29 mouse cellular contexts compared by ENCODE assay signal in genomic region chr6:60993386-60994108, GRCm38 (mm10).
DNase-seq lines count a peak whose midpoint lies in the region; ATAC-seq and TF ChIP-seq lines count a peak whose summit lies in the region.
"Had no signal": no experiment of that assay in that cellular context is flagged by ENCODE, and none has a peak within 500 bp of the region (broad histone marks: within the 10 kb centered on the region; RNA-seq: fewer than 3 reads in every experiment).

No protein-coding gene starts in this region.

- TF ChIP-seq CTCF in midbrain, postnatal 0 days (IDR thresholded peaks at IDR 0.05), result no peak

- no peak for DNase-seq in heart, adult 8-10 months (ENCODE audit: low spot score)
- DNase-seq in midbrain, postnatal 0 days (ENCODE audit: low spot score), result no peak
- peak; percentile 24 for DNase-seq in WW6 (ENCODE audit: low read depth, low spot score)
- DNase-seq in ovary, postnatal 14 days (ENCODE audit: low spot score), result no peak
- DNase-seq: adrenal gland, adult 2 months; adrenal gland, postnatal 36 days; cerebellum, adult 2 months; cerebellum, postnatal 25 days; gastrocnemius, adult 2 months; gastrocnemius, postnatal 36 days; heart, adult 2 months; lung, postnatal 36 days; right cerebral cortex, postnatal 14 days; thymus, postnatal 4 days had no signal

- H3K27ac ChIP-seq in heart, embryonic 12.5 days (ENCODE audit: poor library complexity, severe bottlenecking), result no peak overlapping the region
- H3K27ac ChIP-seq in midbrain, embryonic 13.5 days, result no peak overlapping the region
- no peak overlapping the region for H3K27ac ChIP-seq in midbrain, postnatal 0 days (ENCODE audit: low read depth, low read length)
- H3K27ac ChIP-seq in hindbrain, embryonic 13.5 days, result no peak overlapping the region
- H3K27ac ChIP-seq: embryonic facial prominence, embryonic 12.5 days; forebrain, embryonic 15.5 days; gastrocnemius, adult 2 months; heart, adult 2 months; heart, embryonic 15.5 days; hindbrain, postnatal 0 days; intestine, embryonic 15.5 days; layer of hippocampus, adult 2 months; limb, embryonic 13.5 days; neural tube, embryonic 13.5 days had no signal

- H3K36me3 ChIP-seq in heart, embryonic 12.5 days, result no peaks in the 10 kb centered on the region
- H3K36me3 ChIP-seq in midbrain, embryonic 13.5 days, result no peaks in the 10 kb centered on the region
- H3K36me3 ChIP-seq in midbrain, postnatal 0 days (ENCODE audit: insufficient read depth, low read length), result no peaks in the 10 kb centered on the region
- no peaks in the 10 kb centered on the region for H3K36me3 ChIP-seq in hindbrain, embryonic 13.5 days
- H3K36me3 ChIP-seq: embryonic facial prominence, embryonic 12.5 days; forebrain, embryonic 15.5 days; heart, embryonic 15.5 days; intestine, embryonic 15.5 days; limb, embryonic 13.5 days; neural tube, embryonic 13.5 days had no signal

- H3K4me2 ChIP-seq in heart, embryonic 12.5 days, result 0 out of 2 replicates have a peak overlapping the region, but pooled peaks have one; percentile 42
- no peak overlapping the region for H3K4me2 ChIP-seq in midbrain, embryonic 13.5 days (replicated peaks)
- H3K4me2 ChIP-seq in midbrain, postnatal 0 days (ENCODE audit: low read depth, low read length, poor library complexity, severe bottlenecking), result no peak overlapping the region
- no peak overlapping the region for H3K4me2 ChIP-seq in hindbrain, embryonic 13.5 days
- H3K4me2 ChIP-seq: embryonic facial prominence, embryonic 12.5 days; forebrain, embryonic 15.5 days; limb, embryonic 13.5 days; liver, embryonic 11.5 days had no signal

- no peak overlapping the region for H3K4me3 ChIP-seq in heart, embryonic 12.5 days
- no peak overlapping the region for H3K4me3 ChIP-seq in midbrain, embryonic 13.5 days (replicated peaks)
- no peak overlapping the region for H3K4me3 ChIP-seq in midbrain, postnatal 0 days (ENCODE audit: low read depth, low read length)
- no peak overlapping the region for H3K4me3 ChIP-seq in hindbrain, embryonic 13.5 days
- H3K4me3 ChIP-seq: embryonic facial prominence, embryonic 12.5 days; forebrain, embryonic 15.5 days; gastrocnemius, adult 2 months; heart, adult 2 months; heart, embryonic 15.5 days; intestine, embryonic 15.5 days; layer of hippocampus, adult 2 months; limb, embryonic 13.5 days; neural tube, embryonic 13.5 days had no signal

- no peaks in the 10 kb centered on the region for H3K9me3 ChIP-seq in heart, embryonic 12.5 days (replicated peaks)
- no peaks in the 10 kb centered on the region for H3K9me3 ChIP-seq in midbrain, embryonic 13.5 days
- no peaks in the 10 kb centered on the region for H3K9me3 ChIP-seq in midbrain, postnatal 0 days (ENCODE audit: low read length)
- H3K9me3 ChIP-seq in hindbrain, embryonic 13.5 days, result no peaks in the 10 kb centered on the region
- H3K9me3 ChIP-seq: embryonic facial prominence, embryonic 12.5 days; forebrain, embryonic 15.5 days; heart, embryonic 15.5 days; intestine, embryonic 15.5 days; limb, embryonic 13.5 days; neural tube, embryonic 13.5 days had no signal

- ATAC-seq in heart, embryonic 12.5 days (ENCODE audit: insufficient number of reproducible peaks, low FRiP score), result no peak
- peak; percentile 30; the same call in 1 of the 2 replicates for ATAC-seq in midbrain, embryonic 13.5 days
- ATAC-seq in midbrain, postnatal 0 days (ENCODE audit: low FRiP score), result no peak
- no peak for ATAC-seq in hindbrain, embryonic 13.5 days (ENCODE audit: low FRiP score)
- ATAC-seq: activated CD4-positive, CD25-positive, alpha-beta regulatory T cell, adult 4 months; CD4-positive, CD25-positive, alpha-beta regulatory T cell, adult 4 months; forebrain, embryonic 15.5 days; hindbrain, postnatal 0 days; Patski had no signal

- WGBS in heart, embryonic 12.5 days, result 73% methylated on average over 4 of the region's 4 CpGs
- WGBS in midbrain, embryonic 13.5 days, result 75% methylated on average over 4 of the region's 4 CpGs
- WGBS in midbrain, postnatal 0 days, result 73% methylated on average over 4 of the region's 4 CpGs
- WGBS in hindbrain, embryonic 13.5 days, result 69% methylated on average over 4 of the region's 4 CpGs

- H3K9ac ChIP-seq in heart, embryonic 12.5 days, result no peak overlapping the region
- no peak overlapping the region for H3K9ac ChIP-seq in midbrain, embryonic 13.5 days (replicated peaks)
- H3K9ac ChIP-seq in midbrain, postnatal 0 days (replicated peaks; ENCODE audit: low read length, poor library complexity, severe bottlenecking), result no peak overlapping the region
- H3K9ac ChIP-seq in hindbrain, embryonic 13.5 days, result no peak overlapping the region
- H3K9ac ChIP-seq: embryonic facial prominence, embryonic 12.5 days; forebrain, embryonic 15.5 days; heart, embryonic 15.5 days; intestine, embryonic 15.5 days; limb, embryonic 13.5 days; neural tube, embryonic 13.5 days had no signal

- no peaks in the 10 kb centered on the region for H3K4me1 ChIP-seq in heart, embryonic 12.5 days (replicated peaks)
- peaks cover 14% of the 10 kb centered on the region for H3K4me1 ChIP-seq in midbrain, embryonic 13.5 days (replicated peaks)
- no peaks in the 10 kb centered on the region for H3K4me1 ChIP-seq in midbrain, postnatal 0 days (ENCODE audit: insufficient read depth, low read length)
- H3K4me1 ChIP-seq in hindbrain, embryonic 13.5 days (replicated peaks), result peaks cover 17% of the 10 kb centered on the region
- H3K4me1 ChIP-seq: embryonic facial prominence, embryonic 12.5 days; heart, embryonic 15.5 days; intestine, embryonic 15.5 days had no signal

- H3K27me3 ChIP-seq in heart, embryonic 12.5 days (replicated peaks), result no peaks in the 10 kb centered on the region
- H3K27me3 ChIP-seq in midbrain, embryonic 13.5 days, result no peaks in the 10 kb centered on the region
- H3K27me3 ChIP-seq in midbrain, postnatal 0 days (ENCODE audit: insufficient read depth, low read length), result no peaks in the 10 kb centered on the region
- H3K27me3 ChIP-seq in hindbrain, embryonic 13.5 days, result no peaks in the 10 kb centered on the region
- H3K27me3 ChIP-seq: embryonic facial prominence, embryonic 12.5 days; forebrain, embryonic 15.5 days; heart, embryonic 15.5 days; intestine, embryonic 15.5 days; limb, embryonic 13.5 days; neural tube, embryonic 13.5 days had no signal
